Mouse (Mus musculus) adrenal gland, postnatal 4 days (tissue): ENCODE measurements at regions not wholly inside any gene's neighbourhood (a gene's known extent, or its start where the extent isn't known, plus 50 kb on each side); places are given as distances from the start of the nearest gene placed in this dataset.

Source experiments
- DNase-seq, 2 experiments: peaks; one replicate each; pipeline ENCODE4 v3.0.0; 2021 to 2022; ENCODE audit warnings: low spot score in 2 of 2, mixed read lengths in 2 of 2

- no peak for DNase-seq
Measured at GRCm38 (mm10) chr15:49043035-49043434, 4841.7 kb upstream of the Gm7489 start.

- DNase-seq = no peak
Measured at GRCm38 (mm10) chr15:49065069-49065468, 4819.6 kb upstream of the Gm7489 start.

GRCm38 (mm10) chr15:49065875-49066274 is 4818.8 kb upstream of the Gm7489 start:
- DNase-seq = peak; percentile 50 to 76

GRCm38 (mm10) chr15:49066367-49066766 is 4818.3 kb upstream of the Gm7489 start:
- DNase-seq = no peak
